Mouse (Mus musculus): ENCODE data around the gene Klk6.

DNA sequence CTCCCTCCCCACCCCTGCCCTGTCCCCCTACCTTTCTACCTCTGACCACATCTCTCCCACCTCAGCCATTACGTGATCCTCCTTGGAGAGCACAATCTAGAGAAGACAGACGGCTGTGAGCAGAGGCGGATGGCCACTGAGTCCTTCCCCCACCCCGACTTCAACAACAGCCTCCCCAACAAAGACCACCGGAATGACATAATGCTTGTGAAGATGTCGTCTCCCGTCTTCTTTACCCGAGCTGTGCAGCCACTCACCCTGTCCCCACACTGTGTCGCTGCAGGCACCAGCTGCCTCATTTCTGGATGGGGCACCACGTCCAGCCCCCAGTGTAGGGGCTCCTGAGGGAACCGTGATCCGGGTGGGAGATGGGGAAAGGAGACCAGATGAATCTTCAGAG, 46.9 kb upstream of the Klk6 start:
- TF ChIP-seq CTCF (IDR thresholded peaks at IDR 0.05; ENCODE audit: low read depth, low read length) (no peak), POLR2A (IDR thresholded peaks at IDR 0.05; ENCODE audit: borderline replicate concordance, low read depth, low read length) (no peak)

All from bone marrow macrophage, adult 2 months (primary cell).